18 mouse cellular contexts compared by ENCODE assay signal in the genomic region with DNA sequence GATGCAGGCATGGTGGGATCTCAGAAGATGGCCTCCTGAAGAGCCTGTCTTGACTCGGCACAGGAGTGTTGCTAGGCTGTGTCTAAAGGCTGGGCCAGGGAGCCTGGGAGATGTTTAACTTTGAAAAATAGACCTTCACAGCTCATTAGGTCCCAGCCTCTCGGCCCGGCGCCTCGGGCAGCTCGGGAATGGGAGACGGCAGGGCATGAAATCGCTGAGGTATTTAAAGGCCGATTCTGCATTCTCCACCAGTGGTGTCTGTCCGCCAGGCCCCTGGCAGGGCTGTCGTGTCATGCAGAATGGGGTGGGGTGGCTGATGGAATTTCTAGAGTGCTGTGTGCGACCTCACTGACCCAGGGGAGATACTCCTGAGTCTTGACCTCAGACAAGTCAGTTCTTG. TPM values are rescaled to one million over a fixed set of nuclear protein-coding genes. Genes with fewer than 3 reads are reported as not detected.
DNase-seq lines count a peak whose midpoint lies in the region; ATAC-seq and TF ChIP-seq lines count a peak whose summit lies in the region.
"Had no signal": no experiment of that assay in that cellular context is flagged by ENCODE, and none has a peak within 500 bp of the region (broad histone marks: within the 10 kb centered on the region; RNA-seq: fewer than 3 reads in every experiment).

No protein-coding gene starts in this region.

- peaks cover 14% of the 10 kb centered on the region for H3K4me1 ChIP-seq in intestine, embryonic 16.5 days (ENCODE audit: control insufficient read depth, insufficient read depth, low read length)

- no peaks in the 10 kb centered on the region for H3K9me3 ChIP-seq in intestine, embryonic 16.5 days (ENCODE audit: control insufficient read depth, low read length)
- H3K9me3 ChIP-seq: midbrain, embryonic 10.5 days had no signal

- 83% methylated on average over 12 of the region's 12 CpGs for WGBS in intestine, embryonic 16.5 days

- no peak overlapping the region for H3K27ac ChIP-seq in intestine, embryonic 16.5 days (ENCODE audit: low read length)
- H3K27ac ChIP-seq: left cerebral cortex, adult 2 months had no signal

- in situ Hi-C loops in Patski (cut with MboI; ENCODE audit: low pct_unique_long_range_greater_than_20kb) = no loop called here

- TF ChIP-seq CTCF in Patski (IDR thresholded peaks at IDR 0.05) = no peak

- CTCF ChIA-PET in Patski (lab: Charles Lee) = interaction anchor here (1.3 kb wide), 1 partner anchor 17 kb away, joined by 4 read pairs; no protein-coding TSS in a partner anchor

- POLR2A ChIA-PET in Patski (lab: Charles Lee) = interaction anchor here (0.7 to 1.3 kb wide), 3 partner anchors 22 to 86 kb away, joined by 3 to 5 read pairs (median 3); a partner anchor contains a TSS

- H3K27me3 ChIP-seq in Patski = no peaks in the 10 kb centered on the region
- H3K27me3 ChIP-seq in intestine, embryonic 16.5 days (replicated peaks; ENCODE audit: control insufficient read depth, insufficient read depth, low read length) = no peaks in the 10 kb centered on the region

- H3K4me3 ChIP-seq in intestine, embryonic 16.5 days (ENCODE audit: low read length) = no peak overlapping the region
- H3K4me3 ChIP-seq: heart, embryonic 12.5 days; left cerebral cortex, adult 2 months; myocyte had no signal

- H3K4me2 ChIP-seq in intestine, embryonic 16.5 days (ENCODE audit: low read depth, low read length) = no peak overlapping the region

- no peaks in the 10 kb centered on the region for H3K36me3 ChIP-seq in intestine, embryonic 16.5 days (ENCODE audit: control insufficient read depth, insufficient read depth, low read length)
- H3K36me3 ChIP-seq: heart, embryonic 12.5 days; midbrain, embryonic 10.5 days had no signal

- peak; percentile 76 for ATAC-seq in Patski
- no peak for ATAC-seq in intestine, embryonic 16.5 days
- ATAC-seq: liver, postnatal 0 days had no signal

- no peak overlapping the region for H3K9ac ChIP-seq in intestine, embryonic 16.5 days (ENCODE audit: low read depth, low read length)
- H3K9ac ChIP-seq: heart, embryonic 12.5 days; liver, postnatal 0 days had no signal

- intact Hi-C loops in left cerebral cortex, postnatal 14 days (cut with DNase I) = no loop called here

- peak; percentile 95 for DNase-seq in Patski (ENCODE audit: low read depth, low spot score)
- DNase-seq in embryo, embryonic 10.5 days (ENCODE audit: low spot score) = peak; percentile 37
- DNase-seq in kidney, adult 18-20 months = peak; percentile 69
- DNase-seq in kidney, postnatal 14 days = peak; percentile 74
- DNase-seq in left cerebral cortex, postnatal 14 days (ENCODE audit: low spot score in 2 of 2) = no peak
- no peak for DNase-seq in ovary, adult 18-20 months (ENCODE audit: low spot score)
- DNase-seq: cerebellum, adult 9-11 months; gastrocnemius, postnatal 36 days; liver, postnatal 0 days; right cerebral cortex, postnatal 4 days; thymus, adult 18-20 months had no signal

RNA-seq across cellular contexts. Expression of a gene that starts 22.4 kb away (rescaled TPM):
- 51.0 TPM for polyA plus RNA-seq in Patski (2021)
- 0.16 and 0.17 TPM in 2 replicates for polyA plus RNA-seq in intestine, embryonic 16.5 days (2015; fragmentation: Nextera tagmentation; extraction: Ambion mirVana)
- total RNA-seq in left cerebral cortex, postnatal 14 days (2021) = 10 to 100 TPM; 38.6 to 41.7 TPM
- total RNA-seq: gastrocnemius, postnatal 36 days; MEL had no signal
- polyA plus RNA-seq: activated CD4-positive, CD25-positive, alpha-beta regulatory T cell, adult 4 months; liver, postnatal 0 days had no signal

Comparison
In these comparisons a context has a peak if more than half of its experiments do, and no peak if none do; other contexts are left out.
1. DNase-seq: peak in Patski (single experiment), embryo, embryonic 10.5 days (single experiment), kidney, adult 18-20 months (single experiment) and kidney, postnatal 14 days (single experiment); none in left cerebral cortex, postnatal 14 days (0 of 2) and ovary, adult 18-20 months (single experiment).
2. RNA of a gene that starts 22.4 kb away (polyA plus RNA-seq): 51.0 TPM in Patski (single experiment); 0.16 to 0.17 TPM in intestine, embryonic 16.5 days; every median in the first group is over 10 times any median in the second.